Mouse (Mus musculus): Measurements from ENCODE around the gene Mrpl3. TPM values are rescaled to one million over a fixed set of nuclear protein-coding genes. Genes with fewer than 3 reads are reported as not detected.

Mrpl3 gene
- polyA plus RNA-seq (2012; rRNA removed), result 62.2 and 65.4 TPM in 2 replicates

- peaks cover 3% of the 10 kb centered on the region; the same call in 1 of the 2 replicates for H3K4me1 ChIP-seq (ENCODE audit: control insufficient read depth, insufficient read depth, low read length)
- TF ChIP-seq POLR2A (IDR thresholded peaks at IDR 0.05; ENCODE audit: borderline replicate concordance, insufficient read depth, low read length) (peak; percentile 64; the same call in 1 of the 2 replicates), CTCF (IDR thresholded peaks at IDR 0.05; ENCODE audit: borderline replicate concordance, insufficient read depth, low read depth, low read length) (no peak)
- H3K27ac ChIP-seq (ENCODE audit: insufficient read depth, low read length), result peak within 1 kb of the TSS; percentile 60
- DNase-seq, result peak; percentile 84 to 91
- WGBS, result under 1% methylated on average over 31 of the region's 31 CpGs
- no peaks in the 10 kb centered on the region for H3K27me3 ChIP-seq (ENCODE audit: control insufficient read depth, insufficient read depth, low read length)
- peak within 1 kb of the TSS; percentile 67 for H3K4me3 ChIP-seq (replicated peaks; ENCODE audit: insufficient read depth, low read depth, low read length)
Measured at GRCm38 (mm10) chr9:105053147-105053557, at the start of gene Mrpl3. Gene Mrpl3 (plus strand): TSS chr9:105053239.

- Histone ChIP-seq H3K27me3 (ENCODE audit: control insufficient read depth, insufficient read depth, low read length) (no peaks in the 10 kb centered on the region), H3K4me1 (ENCODE audit: control insufficient read depth, insufficient read depth, low read length) (no peaks in the 10 kb centered on the region), H3K27ac (ENCODE audit: insufficient read depth, low read length) (no peak overlapping the region), H3K4me3 (replicated peaks; ENCODE audit: insufficient read depth, low read depth, low read length) (no peak overlapping the region)
- no peak for DNase-seq
- whole genome bisulfite sequencing, result 12% methylated on average over 2 of the region's 2 CpGs
- TF ChIP-seq POLR2A (IDR thresholded peaks at IDR 0.05; ENCODE audit: borderline replicate concordance, insufficient read depth, low read length), result no peak
- no peak for TF ChIP-seq CTCF (IDR thresholded peaks at IDR 0.05; ENCODE audit: borderline replicate concordance, insufficient read depth, low read depth, low read length)
Measured at GRCm38 (mm10) chr9:105010721-105011120, 42.3 kb upstream of the Mrpl3 start.

GRCm38 (mm10) chr9:105018186-105018585, 34.9 kb upstream of the Mrpl3 start:
- TF ChIP-seq CTCF (IDR thresholded peaks at IDR 0.05; ENCODE audit: borderline replicate concordance, insufficient read depth, low read depth, low read length), result no peak
- no peak for TF ChIP-seq POLR2A (IDR thresholded peaks at IDR 0.05; ENCODE audit: borderline replicate concordance, insufficient read depth, low read length)
- Histone ChIP-seq H3K27me3 (ENCODE audit: control insufficient read depth, insufficient read depth, low read length) (no peaks in the 10 kb centered on the region), H3K4me3 (replicated peaks; ENCODE audit: insufficient read depth, low read depth, low read length) (no peak overlapping the region), H3K27ac (ENCODE audit: insufficient read depth, low read length) (no peak overlapping the region), H3K4me1 (ENCODE audit: control insufficient read depth, insufficient read depth, low read length) (no peaks in the 10 kb centered on the region)
- DNase-seq, result no peak
- 86% methylated on average over 7 of the region's 7 CpGs for WGBS

DNA sequence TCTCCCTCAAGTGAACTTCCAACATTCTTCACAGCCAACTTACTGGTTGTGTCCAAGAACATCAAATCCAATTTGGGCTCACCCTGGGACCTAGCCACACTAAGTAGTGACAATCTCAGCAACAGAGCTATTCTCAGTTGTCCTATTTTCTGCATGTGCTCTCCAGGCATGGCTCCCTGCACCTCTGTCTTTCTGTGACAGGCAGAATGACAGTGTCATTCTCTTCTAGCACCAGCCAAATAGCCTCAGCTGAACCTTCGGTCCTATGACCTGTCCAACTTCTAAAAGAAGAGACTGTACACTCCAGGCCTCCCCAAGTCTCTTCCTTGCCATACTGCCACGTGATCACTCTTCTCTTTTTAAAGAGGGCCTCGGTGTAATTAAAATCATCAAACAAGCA, 24.7 kb upstream of the Mrpl3 start:
- TF ChIP-seq POLR2A (IDR thresholded peaks at IDR 0.05; ENCODE audit: borderline replicate concordance, insufficient read depth, low read length) (no peak), CTCF (IDR thresholded peaks at IDR 0.05; ENCODE audit: borderline replicate concordance, insufficient read depth, low read depth, low read length) (no peak)
- WGBS, result 67% methylated on average over 3 of the region's 3 CpGs
- Histone ChIP-seq H3K4me1 (ENCODE audit: control insufficient read depth, insufficient read depth, low read length) (no peaks in the 10 kb centered on the region), H3K27me3 (ENCODE audit: control insufficient read depth, insufficient read depth, low read length) (no peaks in the 10 kb centered on the region), H3K4me3 (replicated peaks; ENCODE audit: insufficient read depth, low read depth, low read length) (no peak overlapping the region), H3K27ac (ENCODE audit: insufficient read depth, low read length) (no peak overlapping the region)
- DNase-seq, result no peak

DNA sequence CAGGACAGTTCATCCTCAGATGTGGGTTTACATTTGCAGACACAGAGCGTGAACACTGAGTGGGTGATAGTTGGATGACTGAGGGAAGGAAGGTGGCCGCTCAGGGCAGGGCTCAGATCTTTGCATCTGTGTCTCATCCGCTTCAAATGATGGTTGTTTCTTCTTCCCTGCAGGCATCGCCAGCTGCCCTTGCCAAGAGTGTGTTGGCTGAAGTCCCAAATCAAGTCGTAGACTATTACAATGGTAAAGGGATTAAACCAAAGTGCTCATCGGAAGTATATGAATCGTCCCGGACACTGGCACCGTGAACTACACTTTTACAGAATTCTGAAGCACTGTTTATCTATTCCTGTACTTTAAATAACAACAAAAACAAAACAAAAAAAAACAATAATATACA, 20.5 kb upstream of the Mrpl3 start:
- TF ChIP-seq POLR2A (IDR thresholded peaks at IDR 0.05; ENCODE audit: borderline replicate concordance, insufficient read depth, low read length) (no peak), CTCF (IDR thresholded peaks at IDR 0.05; ENCODE audit: borderline replicate concordance, insufficient read depth, low read depth, low read length) (no peak)
- Histone ChIP-seq H3K4me3 (replicated peaks; ENCODE audit: insufficient read depth, low read depth, low read length) (no peak overlapping the region), H3K27ac (ENCODE audit: insufficient read depth, low read length) (no peak overlapping the region), H3K27me3 (ENCODE audit: control insufficient read depth, insufficient read depth, low read length) (no peaks in the 10 kb centered on the region), H3K4me1 (ENCODE audit: control insufficient read depth, insufficient read depth, low read length) (no peaks in the 10 kb centered on the region)
- DNase-seq, result no peak
- 8% methylated on average over 9 of the region's 9 CpGs for WGBS

- Histone ChIP-seq H3K27me3 (ENCODE audit: control insufficient read depth, insufficient read depth, low read length) (no peaks in the 10 kb centered on the region), H3K4me3 (replicated peaks; ENCODE audit: insufficient read depth, low read depth, low read length) (no peak overlapping the region), H3K27ac (ENCODE audit: insufficient read depth, low read length) (no peak overlapping the region), H3K4me1 (ENCODE audit: control insufficient read depth, insufficient read depth, low read length) (no peaks in the 10 kb centered on the region)
- DNase-seq, result no peak
- TF ChIP-seq CTCF (IDR thresholded peaks at IDR 0.05; ENCODE audit: borderline replicate concordance, insufficient read depth, low read depth, low read length) (no peak), POLR2A (IDR thresholded peaks at IDR 0.05; ENCODE audit: borderline replicate concordance, insufficient read depth, low read length) (no peak)
- 68% methylated on average over 7 of the region's 7 CpGs for WGBS
Measured at GRCm38 (mm10) chr9:105033641-105034040, 19.4 kb upstream of the Mrpl3 start.

DNA sequence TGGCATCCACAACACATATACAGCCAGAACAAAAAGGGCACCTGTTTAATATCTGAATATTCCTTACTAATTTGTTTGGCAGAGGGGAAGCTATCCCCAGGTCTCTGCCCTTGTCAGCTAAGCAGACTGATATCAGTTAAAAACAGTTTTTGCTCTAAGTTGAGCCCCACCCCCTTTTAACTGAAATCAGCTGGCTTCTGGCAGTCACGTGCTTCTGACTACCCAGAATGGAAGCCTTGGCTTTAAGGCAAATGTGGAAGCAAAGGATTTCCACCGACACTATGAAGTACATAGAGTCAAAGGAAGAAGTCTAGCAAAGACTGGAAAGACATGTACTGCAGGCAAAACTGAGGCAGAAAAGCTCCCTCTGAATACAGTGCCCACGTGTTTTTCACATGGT, 15.2 kb upstream of the Mrpl3 start:
- WGBS, result 71% methylated on average over 3 of the region's 3 CpGs
- Histone ChIP-seq H3K27me3 (ENCODE audit: control insufficient read depth, insufficient read depth, low read length) (no peaks in the 10 kb centered on the region), H3K4me1 (ENCODE audit: control insufficient read depth, insufficient read depth, low read length) (no peaks in the 10 kb centered on the region), H3K4me3 (replicated peaks; ENCODE audit: insufficient read depth, low read depth, low read length) (no peak overlapping the region), H3K27ac (ENCODE audit: insufficient read depth, low read length) (no peak overlapping the region)
- TF ChIP-seq POLR2A (IDR thresholded peaks at IDR 0.05; ENCODE audit: borderline replicate concordance, insufficient read depth, low read length) (no peak), CTCF (IDR thresholded peaks at IDR 0.05; ENCODE audit: borderline replicate concordance, insufficient read depth, low read depth, low read length) (no peak)
- no peak for DNase-seq

DNA sequence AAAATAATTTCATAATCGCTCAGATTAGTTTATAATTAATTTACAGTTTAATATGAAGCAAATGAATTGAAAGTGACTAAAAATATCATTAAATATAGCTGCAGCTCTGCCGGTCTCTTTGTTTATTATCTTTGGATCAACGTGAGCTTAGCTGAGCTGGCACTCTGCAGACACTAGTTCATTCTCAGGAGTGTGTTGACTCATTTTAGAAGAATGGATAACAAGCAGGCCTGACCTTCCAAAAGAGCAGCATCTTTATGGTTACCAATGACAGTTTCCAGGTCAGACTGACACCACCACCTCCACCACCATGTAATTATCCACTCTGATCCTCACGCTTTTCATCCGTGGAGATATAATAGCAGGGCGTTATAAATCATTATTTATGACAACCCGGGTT, 7.0 kb upstream of the Mrpl3 start:
- no peak overlapping the region for H3K4me3 ChIP-seq (replicated peaks; ENCODE audit: insufficient read depth, low read depth, low read length)
- H3K27ac ChIP-seq (ENCODE audit: insufficient read depth, low read length), result no peak overlapping the region
- DNase-seq, result no peak
- no peaks in the 10 kb centered on the region for H3K27me3 ChIP-seq (ENCODE audit: control insufficient read depth, insufficient read depth, low read length)
- no peaks in the 10 kb centered on the region for H3K4me1 ChIP-seq (ENCODE audit: control insufficient read depth, insufficient read depth, low read length)
- TF ChIP-seq CTCF (IDR thresholded peaks at IDR 0.05; ENCODE audit: borderline replicate concordance, insufficient read depth, low read depth, low read length) (no peak), POLR2A (IDR thresholded peaks at IDR 0.05; ENCODE audit: borderline replicate concordance, insufficient read depth, low read length) (no peak)
- 63% methylated on average over 7 of the region's 7 CpGs for WGBS
